Mouse (Mus musculus): ENCODE measurements around the gene Exosc8.

Gene Exosc8

GRCm38 (mm10) chr3:54685202-54685601 lies 50.0 kb downstream of the Exosc8 start:
- in situ Hi-C loops (cut with MboI; ENCODE audit: low sequenced_read_pairs): loop anchor here (10.0 kb wide), 1 partner anchor 330 kb away; no protein-coding TSS in a partner anchor

DNA sequence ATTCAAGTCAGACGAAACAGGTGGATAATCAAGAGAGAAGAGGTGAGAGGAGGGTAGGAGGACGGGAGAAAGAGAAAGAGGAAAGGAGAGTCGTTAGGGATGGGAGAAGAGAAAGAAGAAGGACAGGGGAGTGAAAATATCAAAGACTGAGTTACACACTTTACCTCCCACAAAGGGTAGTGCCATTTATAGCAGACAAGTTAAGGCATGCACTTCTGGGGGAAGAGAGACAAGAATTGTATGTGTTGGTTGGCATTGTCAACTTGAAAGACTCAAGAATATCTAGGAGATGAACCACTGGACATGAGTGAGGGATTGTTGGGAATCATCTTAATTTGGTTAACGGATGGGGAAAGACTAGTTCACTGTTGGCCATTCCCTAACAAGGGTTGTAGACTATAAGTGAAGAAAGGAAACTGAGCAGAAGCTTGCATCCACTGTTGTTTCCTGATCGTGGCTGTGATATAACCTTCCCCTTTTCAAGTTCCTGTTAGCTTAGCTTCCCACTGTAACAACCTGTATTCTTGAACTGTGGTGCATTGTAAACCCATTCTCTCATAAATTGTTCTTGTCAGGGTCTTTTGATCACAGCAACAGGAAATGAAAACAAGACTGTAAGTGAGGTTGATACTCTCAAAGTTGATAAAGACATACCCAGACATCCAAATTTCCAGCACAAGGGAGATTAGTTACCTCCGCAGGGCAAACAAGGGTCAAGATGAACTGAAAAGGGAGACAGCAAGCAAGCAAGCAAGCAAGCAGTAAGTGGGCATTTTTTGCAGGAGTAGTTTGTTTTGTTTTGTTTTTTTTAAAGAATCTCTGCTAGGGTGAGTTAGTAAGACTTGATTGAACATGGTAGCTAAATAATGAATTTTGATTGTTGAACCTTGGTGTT lies 53.6 kb downstream of the Exosc8 start:
- in situ Hi-C loops (cut with MboI; ENCODE audit: low sequenced_read_pairs): loop anchor here (10.0 kb wide), 1 partner anchor 327 kb away; no protein-coding TSS in a partner anchor
